Comparison of ENCODE assay signal across 42 mouse cellular contexts in genomic region chr1:31190237-31190866, GRCm38 (mm10). TPM values are rescaled to one million over a fixed set of nuclear protein-coding genes. Genes with fewer than 3 reads are reported as not detected.
"Had no signal": no experiment of that assay in that cellular context is flagged by ENCODE, and none has a peak within 500 bp of the region (broad histone marks: within the 10 kb centered on the region; RNA-seq: fewer than 3 reads in every experiment).

No protein-coding gene starts in this region.

- DNase-seq: forebrain, postnatal 0 days; gastrocnemius, postnatal 14 days; gastrocnemius, postnatal 36 days; heart, adult 18-20 months; heart, postnatal 10 days; kidney, adult 11 months; kidney, adult 8-10 months; kidney, postnatal 10 days; layer of hippocampus, adult 9-11 months; layer of hippocampus, postnatal 36 days; left cerebral cortex, postnatal 4 days had no signal

- H3K4me2 ChIP-seq: heart, embryonic 12.5 days; hindbrain, embryonic 13.5 days; hindbrain, embryonic 15.5 days; limb, embryonic 13.5 days; limb, embryonic 15.5 days; liver, embryonic 12.5 days had no signal

- H3K36me3 ChIP-seq: heart, embryonic 10.5 days; heart, embryonic 12.5 days; hindbrain, embryonic 13.5 days; hindbrain, embryonic 15.5 days; limb, embryonic 13.5 days; limb, embryonic 15.5 days; liver, embryonic 12.5 days had no signal

- H3K9me3 ChIP-seq: heart, embryonic 10.5 days; heart, embryonic 12.5 days; hindbrain, embryonic 13.5 days; hindbrain, embryonic 15.5 days; limb, embryonic 13.5 days; limb, embryonic 15.5 days; liver, embryonic 12.5 days had no signal

- H3K27ac ChIP-seq: heart, embryonic 10.5 days; hindbrain, embryonic 13.5 days; hindbrain, embryonic 15.5 days; hindbrain, postnatal 0 days; limb, embryonic 13.5 days; limb, embryonic 15.5 days; liver, embryonic 12.5 days; liver, embryonic 14.5 days had no signal

- H3K27me3 ChIP-seq: heart, embryonic 12.5 days; hindbrain, embryonic 13.5 days; hindbrain, embryonic 15.5 days; limb, embryonic 13.5 days; limb, embryonic 15.5 days; liver, embryonic 12.5 days had no signal

- H3K9ac ChIP-seq: forebrain, postnatal 0 days; heart, embryonic 12.5 days; hindbrain, embryonic 13.5 days; hindbrain, embryonic 15.5 days; limb, embryonic 13.5 days; limb, embryonic 15.5 days; liver, embryonic 12.5 days; liver, embryonic 14.5 days had no signal

- H3K4me1 ChIP-seq: heart, embryonic 10.5 days; heart, embryonic 12.5 days; hindbrain, embryonic 13.5 days; hindbrain, embryonic 15.5 days; limb, embryonic 13.5 days; limb, embryonic 15.5 days; liver, embryonic 12.5 days had no signal

- ATAC-seq: forebrain, postnatal 0 days; hindbrain, postnatal 0 days; intestine, embryonic 16.5 days; liver, embryonic 12.5 days had no signal

- H3K4me3 ChIP-seq: heart, embryonic 10.5 days; heart, embryonic 12.5 days; hindbrain, embryonic 13.5 days; hindbrain, embryonic 15.5 days; limb, embryonic 13.5 days; limb, embryonic 15.5 days; liver, embryonic 12.5 days had no signal

RNA-seq across cellular contexts. Expression of gene Lgsn, which starts 14.2 kb away (rescaled TPM):
- total RNA-seq: forebrain, postnatal 0 days; gastrocnemius, adult 18-20 months; gastrocnemius, adult 8-10 months; gastrocnemius, postnatal 14 days; gastrocnemius, postnatal 36 days; heart, adult 18-20 months; heart, adult 8-10 months; heart, postnatal 10 days; heart, postnatal 25 days; hematopoietic stem cell, adult 5-6 weeks; hindbrain, postnatal 0 days; layer of hippocampus, adult 18-20 months; layer of hippocampus, adult 8-10 months; layer of hippocampus, postnatal 14 days; layer of hippocampus, postnatal 36 days; left cerebral cortex, adult 18-20 months; left cerebral cortex, adult 8-10 months; left cerebral cortex, postnatal 10 days; left cerebral cortex, postnatal 25 days; left cerebral cortex, postnatal 4 days; liver, adult 2 months had no signal
- polyA plus RNA-seq: gonadal fat pad, adult 2 months; heart, embryonic 10.5 days; heart, embryonic 12.5 days; heart, embryonic 14.5 days; heart, embryonic 16.5 days; hindbrain, embryonic 11.5 days; hindbrain, embryonic 13.5 days; hindbrain, embryonic 15.5 days; hindbrain, postnatal 0 days; intestine, embryonic 14.5 days; intestine, embryonic 16.5 days; large intestine, adult 2 months; limb, embryonic 11.5 days; limb, embryonic 13.5 days; limb, embryonic 15.5 days; liver, adult 2 months; liver, embryonic 12.5 days; liver, embryonic 14.5 days; liver, embryonic 16.5 days had no signal

RNA-seq across cellular contexts. Expression of gene 4931428L18Rik, which starts 32.1 kb away (rescaled TPM):
- total RNA-seq: forebrain, postnatal 0 days; gastrocnemius, adult 18-20 months; gastrocnemius, adult 8-10 months; gastrocnemius, postnatal 14 days; gastrocnemius, postnatal 36 days; heart, adult 18-20 months; heart, adult 8-10 months; heart, postnatal 10 days; heart, postnatal 25 days; hindbrain, postnatal 0 days; layer of hippocampus, adult 18-20 months; layer of hippocampus, adult 8-10 months; layer of hippocampus, postnatal 14 days; layer of hippocampus, postnatal 36 days; left cerebral cortex, adult 18-20 months; left cerebral cortex, adult 8-10 months; left cerebral cortex, postnatal 10 days; left cerebral cortex, postnatal 25 days; left cerebral cortex, postnatal 4 days had no signal
- polyA plus RNA-seq: forebrain, postnatal 0 days; heart, embryonic 10.5 days; heart, embryonic 12.5 days; heart, embryonic 14.5 days; heart, embryonic 16.5 days; hindbrain, embryonic 11.5 days; hindbrain, embryonic 13.5 days; hindbrain, embryonic 15.5 days; hindbrain, postnatal 0 days; intestine, embryonic 14.5 days; intestine, embryonic 16.5 days; large intestine, adult 2 months; limb, embryonic 11.5 days; limb, embryonic 13.5 days; limb, embryonic 15.5 days; liver, embryonic 12.5 days; liver, embryonic 14.5 days; liver, embryonic 16.5 days had no signal

RNA-seq across cellular contexts. Expression of gene Pih1d3, which starts 32.3 kb away (rescaled TPM):
- total RNA-seq: forebrain, postnatal 0 days; gastrocnemius, adult 18-20 months; gastrocnemius, adult 8-10 months; gastrocnemius, postnatal 14 days; gastrocnemius, postnatal 36 days; heart, adult 18-20 months; heart, adult 8-10 months; heart, postnatal 10 days; heart, postnatal 25 days; hematopoietic stem cell, adult 5-6 weeks; hindbrain, postnatal 0 days; layer of hippocampus, adult 18-20 months; layer of hippocampus, adult 8-10 months; layer of hippocampus, postnatal 14 days; layer of hippocampus, postnatal 36 days; left cerebral cortex, adult 18-20 months; left cerebral cortex, adult 8-10 months; left cerebral cortex, postnatal 10 days; left cerebral cortex, postnatal 25 days; left cerebral cortex, postnatal 4 days; liver, adult 2 months had no signal
- polyA plus RNA-seq: forebrain, postnatal 0 days; gonadal fat pad, adult 2 months; heart, embryonic 10.5 days; heart, embryonic 12.5 days; heart, embryonic 14.5 days; heart, embryonic 16.5 days; hindbrain, embryonic 11.5 days; hindbrain, embryonic 13.5 days; hindbrain, embryonic 15.5 days; hindbrain, postnatal 0 days; intestine, embryonic 14.5 days; intestine, embryonic 16.5 days; large intestine, adult 2 months; limb, embryonic 11.5 days; limb, embryonic 13.5 days; limb, embryonic 15.5 days; liver, adult 2 months; liver, embryonic 12.5 days; liver, embryonic 14.5 days; liver, embryonic 16.5 days had no signal
